Mouse (Mus musculus): ENCODE measurements around the gene Aanat. TPM values are rescaled to one million over a fixed set of nuclear protein-coding genes. Genes with fewer than 3 reads are reported as not detected.

The Aanat gene
- polyA plus RNA-seq, 1 experiment from 2014 or later, result not detected

- peak overlapping the region; percentile 58 for H3K27ac ChIP-seq
- H3K9me3 ChIP-seq, result no peaks in the 10 kb centered on the region
- no peaks in the 10 kb centered on the region for H3K36me3 ChIP-seq (replicated peaks)
- peaks cover 62% of the 10 kb centered on the region for H3K27me3 ChIP-seq (ENCODE audit: poor library complexity, severe bottlenecking)
- no peak overlapping the region for H3K4me3 ChIP-seq
- H3K4me1 ChIP-seq, result peaks cover 71% of the 10 kb centered on the region
- no peak for DNase-seq (ENCODE audit: extremely low spot score, low spot score)
- WGBS, result 58% methylated on average over 8 of the region's 8 CpGs
These were observed 59.3 kb downstream of the Aanat start for GRCm38 (mm10) chr11:116645446-116646110.

- Histone ChIP-seq H3K9me3 (no peaks in the 10 kb centered on the region), H3K4me3 (no peak overlapping the region), H3K36me3 (replicated peaks) (no peaks in the 10 kb centered on the region), H3K4me1 (peaks cover 71% of the 10 kb centered on the region), H3K27me3 (ENCODE audit: poor library complexity, severe bottlenecking) (peaks cover 68% of the 10 kb centered on the region), H3K27ac (0 out of 2 replicates have a peak overlapping the region, but pooled peaks have one; percentile 58)
- WGBS, result 72% methylated on average over 11 of the region's 11 CpGs
- no peak for DNase-seq (ENCODE audit: extremely low spot score, low spot score)
These were observed 59.9 kb downstream of the Aanat start for GRCm38 (mm10) chr11:116646136-116646535.

- no peak for DNase-seq (ENCODE audit: extremely low spot score, low spot score)
- Histone ChIP-seq H3K36me3 (replicated peaks) (no peaks in the 10 kb centered on the region), H3K27ac (peak overlapping the region; percentile 66), H3K9me3 (no peaks in the 10 kb centered on the region), H3K4me3 (no peak overlapping the region), H3K27me3 (ENCODE audit: poor library complexity, severe bottlenecking) (peaks cover 74% of the 10 kb centered on the region), H3K4me1 (peaks cover 73% of the 10 kb centered on the region)
- 85% methylated on average over 7 of the region's 7 CpGs for WGBS
These were observed 60.5 kb downstream of the Aanat start for GRCm38 (mm10) chr11:116646771-116647170.

Other genes starting within 250 kb of the Aanat start
- 5.5 and 5.7 TPM in 2 replicates for gene Rnf157, start 173.4 kb upstream of the Aanat start, polyA plus RNA-seq (2016; fragmentation: Nextera tagmentation; extraction: Ambion mirVana)
- 31.6 and 33.1 TPM in 2 replicates for gene Ubald2, start 152.3 kb upstream of the Aanat start, polyA plus RNA-seq (2016; fragmentation: Nextera tagmentation; extraction: Ambion mirVana)
- gene Qrich2, start 120.2 kb upstream of the Aanat start, polyA plus RNA-seq (2016; fragmentation: Nextera tagmentation; extraction: Ambion mirVana), result 0.16 and 0.24 TPM in 2 replicates
- gene Prpsap1, start 92.2 kb upstream of the Aanat start, polyA plus RNA-seq (2016; fragmentation: Nextera tagmentation; extraction: Ambion mirVana), result 200 and 209 TPM in 2 replicates
- 4.0 and 4.6 TPM in 2 replicates for gene Sphk1, start 55.5 kb upstream of the Aanat start, polyA plus RNA-seq (2016; fragmentation: Nextera tagmentation; extraction: Ambion mirVana)
- gene Ube2o, start 5.0 kb upstream of the Aanat start, polyA plus RNA-seq (2016; fragmentation: Nextera tagmentation; extraction: Ambion mirVana), result 9.2 and 10.5 TPM in 2 replicates
- 3.5 and 4.0 TPM in 2 replicates for gene Rhbdf2, start 40.6 kb downstream of the Aanat start, polyA plus RNA-seq (2016; fragmentation: Nextera tagmentation; extraction: Ambion mirVana)
- 0.62 and 1.1 TPM in 2 replicates for gene Prcd, start 67.1 kb downstream of the Aanat start, polyA plus RNA-seq (2016; fragmentation: Nextera tagmentation; extraction: Ambion mirVana)
- 2.5 and 2.9 TPM in 2 replicates for gene Cygb, start 67.9 kb downstream of the Aanat start, polyA plus RNA-seq (2016; fragmentation: Nextera tagmentation; extraction: Ambion mirVana)
- not detected in 2 replicates for gene St6galnac1, start 189.1 kb downstream of the Aanat start, polyA plus RNA-seq (2016; fragmentation: Nextera tagmentation; extraction: Ambion mirVana)
- gene Mxra7, start 241.6 kb downstream of the Aanat start, polyA plus RNA-seq (2016; fragmentation: Nextera tagmentation; extraction: Ambion mirVana), result 16.5 and 18.2 TPM in 2 replicates

Measured in forebrain, embryonic 10.5 days (tissue).